ENCODE assay signal across 8 mouse cellular contexts in genomic region chr7:49249462-49249861, GRCm38 (mm10).
DNase-seq lines count a peak whose midpoint lies in the region; ATAC-seq and TF ChIP-seq lines count a peak whose summit lies in the region.

No protein-coding gene starts in this region.

- peak overlapping the region; percentile 97 for H3K4me2 ChIP-seq in hindbrain, embryonic 13.5 days
- 0 out of 2 replicates have a peak overlapping the region, but pooled peaks have one; percentile 92 for H3K4me2 ChIP-seq in stomach, embryonic 14.5 days (replicated peaks; ENCODE audit: low read depth, low read length)
- no peak overlapping the region; the same call in 1 of the 2 replicates for H3K4me2 ChIP-seq in stomach, postnatal 0 days (replicated peaks; ENCODE audit: low read depth)

- no peaks in the 10 kb centered on the region for H3K36me3 ChIP-seq in hindbrain, embryonic 13.5 days
- no peaks in the 10 kb centered on the region for H3K36me3 ChIP-seq in hindbrain, embryonic 10.5 days
- H3K36me3 ChIP-seq in stomach, embryonic 14.5 days (ENCODE audit: control insufficient read depth, insufficient read depth, low read length) = no peaks in the 10 kb centered on the region
- H3K36me3 ChIP-seq in stomach, postnatal 0 days (ENCODE audit: control insufficient read depth, insufficient read depth, low read length) = no peaks in the 10 kb centered on the region

- no peak overlapping the region for H3K4me3 ChIP-seq in hindbrain, embryonic 13.5 days
- H3K4me3 ChIP-seq in hindbrain, embryonic 10.5 days = no peak overlapping the region
- H3K4me3 ChIP-seq in stomach, embryonic 14.5 days (ENCODE audit: low read depth, low read length) = no peak overlapping the region
- no peak overlapping the region for H3K4me3 ChIP-seq in stomach, postnatal 0 days (ENCODE audit: low read depth, low read length)

- ATAC-seq in hindbrain, embryonic 13.5 days (ENCODE audit: low FRiP score) = no peak
- no peak for ATAC-seq in stomach, embryonic 14.5 days (ENCODE audit: insufficient number of reproducible peaks, insufficient read depth, low FRiP score, low read depth)
- ATAC-seq in stomach, postnatal 0 days (ENCODE audit: low FRiP score, low TSS enrichment) = no peak

- peak overlapping the region; percentile 81; the same call in 1 of the 2 replicates for H3K9ac ChIP-seq in hindbrain, embryonic 13.5 days
- H3K9ac ChIP-seq in stomach, embryonic 14.5 days (replicated peaks; ENCODE audit: low read depth, low read length) = no peak overlapping the region
- H3K9ac ChIP-seq in stomach, postnatal 0 days (ENCODE audit: low read length) = no peak overlapping the region

- TF ChIP-seq EP300 in stomach, postnatal 0 days (optimal IDR thresholded peaks at IDR 0.05) = no peak

- WGBS in hindbrain, embryonic 13.5 days = 65% methylated on average over 2 of the region's 2 CpGs
- 85% methylated on average over 2 of the region's 2 CpGs for WGBS in hindbrain, embryonic 10.5 days
- 76% methylated on average over 2 of the region's 2 CpGs for WGBS in stomach, embryonic 14.5 days
- 49% methylated on average over 2 of the region's 2 CpGs for WGBS in stomach, postnatal 0 days

- peaks cover 67% of the 10 kb centered on the region for H3K4me1 ChIP-seq in hindbrain, embryonic 13.5 days (replicated peaks)
- H3K4me1 ChIP-seq in hindbrain, embryonic 10.5 days (replicated peaks) = peaks cover 54% of the 10 kb centered on the region
- peaks cover 29% of the 10 kb centered on the region for H3K4me1 ChIP-seq in stomach, embryonic 14.5 days (ENCODE audit: control insufficient read depth, insufficient read depth, low read length)
- H3K4me1 ChIP-seq in stomach, postnatal 0 days (replicated peaks; ENCODE audit: control insufficient read depth, insufficient read depth) = 0 out of 2 replicates have a peak, but pooled peaks cover 8% of the 10 kb centered on the region

- peaks cover 26% of the 10 kb centered on the region for H3K27me3 ChIP-seq in hindbrain, embryonic 13.5 days
- H3K27me3 ChIP-seq in hindbrain, embryonic 10.5 days (ENCODE audit: insufficient read depth, poor library complexity, severe bottlenecking) = peaks cover 43% of the 10 kb centered on the region
- H3K27me3 ChIP-seq in stomach, embryonic 14.5 days (ENCODE audit: control insufficient read depth, insufficient read depth, low read length) = 0 out of 2 replicates have a peak, but pooled peaks cover 7% of the 10 kb centered on the region
- no peaks in the 10 kb centered on the region for H3K27me3 ChIP-seq in stomach, postnatal 0 days (ENCODE audit: control insufficient read depth, insufficient read depth, low read length)

- peak; percentile 57 for DNase-seq in cerebellum, adult 11-12 months
- DNase-seq in cerebellum, postnatal 4 days (ENCODE audit: low spot score in 2 of 2) = no peak
- no peak for DNase-seq in hindbrain, embryonic 10.5 days (ENCODE audit: low spot score)
- no peak for DNase-seq in stomach, postnatal 0 days (ENCODE audit: low spot score)
- DNase-seq in adrenal gland, postnatal 4 days (ENCODE audit: low spot score in 2 of 2) = no peak
- no peak for DNase-seq in c-Kit-positive CD71-positive TER-119-positive erythroid progenitor cells, embryonic 14.5 days (ENCODE audit: low spot score)

- H3K27ac ChIP-seq in hindbrain, embryonic 13.5 days = no peak overlapping the region
- H3K27ac ChIP-seq in hindbrain, embryonic 10.5 days = no peak overlapping the region
- H3K27ac ChIP-seq in stomach, embryonic 14.5 days (ENCODE audit: low read length) = no peak overlapping the region
- no peak overlapping the region for H3K27ac ChIP-seq in stomach, postnatal 0 days (replicated peaks)

- no peak for TF ChIP-seq CTCF in stomach, postnatal 0 days (IDR thresholded peaks at IDR 0.05; ENCODE audit: low read depth)

- no peaks in the 10 kb centered on the region for H3K9me3 ChIP-seq in hindbrain, embryonic 13.5 days
- H3K9me3 ChIP-seq in hindbrain, embryonic 10.5 days = no peaks in the 10 kb centered on the region
- H3K9me3 ChIP-seq in stomach, embryonic 14.5 days (ENCODE audit: control insufficient read depth, low read depth, low read length) = no peaks in the 10 kb centered on the region
- no peaks in the 10 kb centered on the region for H3K9me3 ChIP-seq in stomach, postnatal 0 days (ENCODE audit: control insufficient read depth, low read length)
